Comparison of ENCODE assay signal across 8 mouse cellular contexts in genomic region chrX:12761259-12761625, GRCm38 (mm10). TPM values are rescaled to one million over a fixed set of nuclear protein-coding genes. Genes with fewer than 3 reads are reported as not detected.
DNase-seq lines count a peak whose midpoint lies in the region; ATAC-seq lines count a peak whose summit lies in the region.

No protein-coding gene starts in this region.

- no peak; the same call in none of the 2 replicates for ATAC-seq in kidney, embryonic 16.5 days (ENCODE audit: low FRiP score, low TSS enrichment)
- ATAC-seq in erythroblast, adult 5-6 weeks (replicated peaks; ENCODE audit: low FRiP score, poor library complexity, severe bottlenecking) = peak; percentile 34; the same call in 1 of the 2 replicates
- no peak for ATAC-seq in limb, embryonic 12.5 days (ENCODE audit: insufficient number of reproducible peaks, insufficient read depth, low FRiP score, low TSS enrichment, low read depth)

- H3K9ac ChIP-seq in kidney, embryonic 16.5 days (replicated peaks; ENCODE audit: low read length) = peak overlapping the region; percentile 84
- H3K9ac ChIP-seq in limb, embryonic 12.5 days (replicated peaks) = peak overlapping the region; percentile 81

- peak overlapping the region; percentile 57 for H3K4me2 ChIP-seq in kidney, embryonic 16.5 days (replicated peaks; ENCODE audit: low read depth, low read length)
- peak overlapping the region; percentile 57 for H3K4me2 ChIP-seq in limb, embryonic 12.5 days

- H3K9me3 ChIP-seq in kidney, embryonic 16.5 days (ENCODE audit: low read length) = no peaks in the 10 kb centered on the region; the same call in 1 of the 2 replicates
- no peaks in the 10 kb centered on the region for H3K9me3 ChIP-seq in limb, embryonic 12.5 days

- peak overlapping the region; percentile 67 for H3K4me3 ChIP-seq in kidney, embryonic 16.5 days (ENCODE audit: low read length)
- H3K4me3 ChIP-seq in limb, embryonic 12.5 days (replicated peaks) = peak overlapping the region; percentile 61

- 16% methylated on average over 25 of the region's 25 CpGs for WGBS in kidney, embryonic 16.5 days
- WGBS in limb, embryonic 12.5 days = 7% methylated on average over 25 of the region's 25 CpGs

- peaks cover 12% of the 10 kb centered on the region; the same call in 1 of the 2 replicates for H3K4me1 ChIP-seq in kidney, embryonic 16.5 days (ENCODE audit: insufficient read depth, low read length)
- H3K4me1 ChIP-seq in limb, embryonic 12.5 days (replicated peaks) = no peaks in the 10 kb centered on the region

- peak overlapping the region; percentile 94 for H3K27ac ChIP-seq in kidney, embryonic 16.5 days (ENCODE audit: low read length)
- peak overlapping the region; percentile 98 for H3K27ac ChIP-seq in limb, embryonic 12.5 days

- no peak for DNase-seq in kidney, adult 18-20 months
- DNase-seq in MEL-GATA-1-ER (ENCODE audit: extremely low read depth, low read depth) = peak; percentile 50
- DNase-seq in skeletal muscle tissue, adult 2 months (ENCODE audit: low read depth, low spot score) = peak; percentile 26
- DNase-seq in T-cell, adult 2 months (ENCODE audit: low spot score) = no peak
- no peak for DNase-seq in cerebellum, adult 11-12 months

- H3K27me3 ChIP-seq in kidney, embryonic 16.5 days (ENCODE audit: insufficient read depth, low read length) = peaks cover 15% of the 10 kb centered on the region; the same call in 1 of the 2 replicates
- H3K27me3 ChIP-seq in limb, embryonic 12.5 days = peaks cover 17% of the 10 kb centered on the region

- H3K36me3 ChIP-seq in kidney, embryonic 16.5 days (ENCODE audit: insufficient read depth, low read length) = no peaks in the 10 kb centered on the region
- H3K36me3 ChIP-seq in limb, embryonic 12.5 days = no peaks in the 10 kb centered on the region

RNA-seq across cellular contexts. Expression of gene Med14, which starts 0.6 kb away (rescaled TPM):
- 10.0 and 11.2 TPM in 2 replicates for polyA plus RNA-seq in kidney, embryonic 16.5 days (2015; fragmentation: Nextera tagmentation; extraction: Ambion mirVana)
- 28.2 and 37.3 TPM in 2 replicates for total RNA-seq in erythroblast, adult 5-6 weeks (2015; ENCODE audit: low replicate concordance)
- total RNA-seq in erythroblast, adult 5-6 weeks (2017; ENCODE audit: low replicate concordance) = 8.5 and 8.8 TPM in 2 replicates
- 13.3 and 17.2 TPM in 2 replicates for polyA plus RNA-seq in limb, embryonic 12.5 days (2016; fragmentation: Nextera tagmentation; extraction: Ambion mirVana)

Comparison
In these comparisons a context has a peak if more than half of its experiments do, and no peak if none do; other contexts are left out.
1. DNase-seq: peak in MEL-GATA-1-ER (single experiment) and skeletal muscle tissue, adult 2 months (single experiment); none in kidney, adult 18-20 months (single experiment), T-cell, adult 2 months (single experiment) and cerebellum, adult 11-12 months (single experiment).